Mouse (Mus musculus) embryonic stem cell, embryonic (primary cell): Measurements from ENCODE around the gene A730061H03Rik.

Source experiments
- CTCF ChIA-PET, 4 experiments: fragments of 300-600 bp in 2 of 4; fragments of 350-600 bp in 2 of 4; sonication (Branson Sonifier 250); formaldehyde crosslinking; loops; one replicate each; lab custom pipeline; 2022; ENCODE audit warnings: inconsistent platforms in 2 of 4; lab: Charles Lee
- POLR2A ChIA-PET, 4 experiments: fragments of 300-600 bp in 2 of 4; fragments of 350-600 bp in 2 of 4; sonication (Branson Sonifier 250); formaldehyde crosslinking; loops; one replicate each; lab custom pipeline; 2022; ENCODE audit warnings: antibody characterized with exemption in 4 of 4, inconsistent platforms in 1 of 4; lab: Charles Lee

Gene A730061H03Rik

DNA sequence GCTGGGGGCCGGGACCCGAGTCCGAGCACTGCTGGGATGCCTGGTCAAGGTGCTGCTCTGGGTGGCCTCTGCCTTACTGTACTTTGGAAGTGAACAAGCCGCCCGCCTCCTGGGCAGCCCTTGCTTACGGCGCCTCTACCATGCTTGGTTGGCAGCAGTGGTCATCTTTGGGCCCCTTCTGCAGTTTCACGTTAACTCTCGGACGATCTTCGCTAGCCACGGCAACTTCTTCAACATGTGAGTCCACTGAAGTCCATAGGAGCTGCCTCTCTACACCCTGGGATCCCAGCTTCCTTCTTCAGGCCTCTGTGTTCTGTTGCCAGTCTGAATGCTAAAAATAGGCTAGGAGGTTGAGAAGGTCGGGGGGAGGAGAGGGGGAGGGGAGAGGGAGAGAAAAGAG, 15.5 kb upstream of the A730061H03Rik start:
- POLR2A ChIA-PET: interaction anchor here (0.6 to 8.0 kb wide), 16 partner anchors 9 to 921 kb away, joined by 3 to 92 read pairs (median 6); partner anchors contain the start of genes A730061H03Rik (in 2 of the 4), Dcaf11 (in 2 of the 4), Psme2 (in 2 of the 4) and Rnf31 (in 2 of the 4)

DNA sequence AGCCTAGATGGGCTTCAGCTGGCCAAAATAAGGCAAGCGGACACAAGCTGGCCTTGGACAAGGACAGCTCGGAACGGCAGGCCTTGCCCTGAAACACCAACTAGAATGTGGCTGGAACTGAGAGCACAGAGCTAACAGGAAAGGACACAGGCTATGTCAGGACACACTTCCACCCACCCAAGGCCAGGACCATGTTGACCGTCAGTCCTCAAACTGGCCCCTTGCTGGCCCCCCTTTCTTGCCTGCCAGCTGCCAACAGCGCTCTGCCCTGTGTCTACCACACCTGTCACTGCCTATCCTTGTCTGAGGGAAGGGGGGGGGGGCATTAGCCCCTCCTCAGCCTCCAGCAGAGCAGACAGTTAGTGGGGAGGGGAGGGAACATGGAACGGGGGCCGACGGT, 15.1 kb upstream of the A730061H03Rik start, which contains the start of gene Fitm1:
Gene Fitm1 (plus strand): TSS at position 316 of the 400 bp plus-strand sequence.
- ChIA-PET CTCF (interaction anchor here in 2 of 4 experiments (0.6 to 1.5 kb wide), 7 partner anchors 10 to 574 kb away, joined by 3 to 13 read pairs (median 3); partner anchors contain the start of genes Emc9 (in 1 of the 2) and Pck2 (in 1 of the 2)), POLR2A (interaction anchor here (0.6 to 8.0 kb wide), 19 partner anchors 9 to 922 kb away, joined by 3 to 92 read pairs (median 4); partner anchors contain the start of genes A730061H03Rik (in 3 of the 4), Dcaf11 (in 2 of the 4), Psme2 (in 2 of the 4) and Rnf31 (in 2 of the 4))

More for the DNA sequence above, 15.5 kb upstream of the A730061H03Rik start:
- CTCF ChIA-PET: interaction anchor here in 3 of 4 experiments (0.6 to 1.6 kb wide), 10 partner anchors 10 to 574 kb away, joined by 3 to 19 read pairs (median 4); partner anchors contain the start of genes A730061H03Rik (in 1 of the 3), Dcaf11 (in 1 of the 3), Emc9 (in 1 of the 3) and Pck2 (in 1 of the 3)

DNA sequence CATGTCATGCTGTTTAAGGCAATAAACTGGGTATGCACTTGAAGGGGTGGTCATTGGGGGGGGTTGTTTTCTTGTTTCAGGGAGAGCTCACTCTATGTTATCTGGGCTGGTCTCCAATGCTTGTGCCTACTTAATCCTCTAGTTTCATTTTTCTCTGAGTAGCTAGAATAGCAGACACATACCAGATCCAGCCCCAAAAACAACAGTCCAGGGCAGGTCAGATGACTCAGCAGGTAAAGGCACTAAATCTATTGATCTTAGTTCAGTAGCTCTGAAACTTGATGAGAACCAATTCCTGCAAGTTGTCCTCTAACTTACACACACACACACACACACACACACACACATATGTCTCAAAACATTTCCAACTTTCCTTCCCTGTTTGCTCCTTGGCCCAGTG, 11.6 kb upstream of the A730061H03Rik start:
- ChIA-PET POLR2A (interaction anchor here in 3 of 4 experiments (0.6 to 2.8 kb wide), 6 partner anchors 11 to 1337 kb away, joined by 3 to 15 read pairs (median 6); partner anchors contain the start of genes A730061H03Rik (in 3 of the 3), Dcaf11 (in 2 of the 3), Emc9 (in 1 of the 3) and Pck2 (in 1 of the 3)), CTCF (no interaction called here)

- ChIA-PET CTCF (interaction anchor here in 2 of 4 experiments (0.6 to 1.7 kb wide), 3 partner anchors 10 to 314 kb away, joined by 3 to 6 read pairs (median 3); partner anchors contain the start of genes A730061H03Rik (in 1 of the 2) and Khnyn (in 1 of the 2)), POLR2A (interaction anchor here in 3 of 4 experiments (0.7 to 2.8 kb wide), 9 partner anchors 9 to 449 kb away, joined by 3 to 15 read pairs (median 4); partner anchors contain the start of genes A730061H03Rik (in 2 of the 3), Dcaf11 (in 2 of the 3), Emc9 (in 1 of the 3) and Gmpr2 (in 1 of the 3))
These were observed 10.4 kb upstream of the A730061H03Rik start for GRCm38 (mm10) chr14:55570588-55570987.

GRCm38 (mm10) chr14:55567496-55567895, 7.3 kb upstream of the A730061H03Rik start:
- ChIA-PET CTCF (no interaction called here), POLR2A (interaction anchor here in 2 of 4 experiments (0.8 to 8.6 kb wide), 5 partner anchors 10 to 28 kb away, joined by 3 to 92 read pairs (median 4); partner anchors contain the start of genes Psme1 (in 2 of the 2), Fitm1 (in 1 of the 2), Pck2 (in 1 of the 2) and Psme2 (in 1 of the 2))

- CTCF ChIA-PET: no interaction called here
- POLR2A ChIA-PET: interaction anchor here in 2 of 4 experiments (1.8 to 8.6 kb wide), 3 partner anchors 12 to 26 kb away, joined by 4 to 92 read pairs (median 5); partner anchors contain the start of genes Psme1 (in 2 of the 2), Fitm1 (in 1 of the 2) and Pck2 (in 1 of the 2)
These were observed 5.5 kb upstream of the A730061H03Rik start for GRCm38 (mm10) chr14:55565748-55566147.

DNA sequence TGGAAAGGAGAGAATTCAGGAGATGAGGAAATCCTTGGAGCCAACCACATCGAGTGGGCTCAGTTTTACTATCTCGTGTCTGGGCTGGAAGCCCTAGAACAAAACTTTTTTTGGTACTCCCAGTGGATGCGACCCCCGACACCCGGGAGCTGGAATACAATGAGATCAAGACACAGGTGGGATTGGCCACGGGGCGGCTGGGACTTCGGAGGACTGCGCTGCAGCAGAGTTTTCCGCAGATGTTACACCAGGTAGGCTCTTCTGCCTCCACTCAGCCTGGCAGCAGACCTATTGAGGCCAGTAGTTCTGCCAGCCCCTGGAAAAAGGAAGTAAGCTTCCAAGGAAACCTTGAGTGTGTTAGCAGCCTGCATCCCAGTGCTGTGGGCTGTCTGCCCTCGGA, 3.0 kb upstream of the A730061H03Rik start:
- ChIA-PET CTCF (interaction anchor here in 2 of 4 experiments (1.4 to 1.8 kb wide), 2 partner anchors 12 to 15 kb away, joined by 3 to 4 read pairs; partner anchors contain the start of gene Fitm1 (in 1 of the 2)), POLR2A (interaction anchor here in 3 of 4 experiments (0.6 to 8.6 kb wide), 8 partner anchors 9 to 141 kb away, joined by 3 to 92 read pairs (median 4); partner anchors contain the start of genes Emc9 (in 1 of the 3), Fitm1 (in 1 of the 3), Psme1 (in 1 of the 3) and Psme2 (in 1 of the 3))

GRCm38 (mm10) chr14:55561860-55562259, 1.7 kb upstream of the A730061H03Rik start:
- POLR2A ChIA-PET: interaction anchor here in 2 of 4 experiments (0.8 to 8.6 kb wide), 13 partner anchors 9 to 312 kb away, joined by 3 to 92 read pairs (median 6); partner anchors contain the start of genes Fitm1 (in 2 of the 2), Pck2 (in 2 of the 2), Psme1 (in 2 of the 2) and Carmil3 (in 1 of the 2)
- CTCF ChIA-PET: interaction anchor here in 1 of 4 experiments (1.4 kb wide), 1 partner anchor 17 kb away, joined by 3 read pairs; no protein-coding TSS in a partner anchor

- ChIA-PET CTCF (interaction anchor here in 3 of 4 experiments (0.7 to 3.5 kb wide), 26 partner anchors 8 to 545 kb away, joined by 3 to 18 read pairs (median 6); partner anchors contain the start of genes Dhrs4 (in 1 of the 3), Emc9 (in 1 of the 3), Ngdn (in 1 of the 3) and Pck2 (in 1 of the 3)), POLR2A (interaction anchor here (0.5 to 8.6 kb wide), 92 partner anchors 8 to 633 kb away, joined by 3 to 92 read pairs (median 6); partner anchors contain the start of genes Psme1 (in 4 of the 4), Emc9 (in 3 of the 4), Pck2 (in 3 of the 4) and Psme2 (in 3 of the 4))
These were observed 406 bp downstream of the A730061H03Rik start, which contains the start of gene Dcaf11 for GRCm38 (mm10) chr14:55559799-55560201. Gene Dcaf11, plus strand, starts transcription at chr14:55560006.

DNA sequence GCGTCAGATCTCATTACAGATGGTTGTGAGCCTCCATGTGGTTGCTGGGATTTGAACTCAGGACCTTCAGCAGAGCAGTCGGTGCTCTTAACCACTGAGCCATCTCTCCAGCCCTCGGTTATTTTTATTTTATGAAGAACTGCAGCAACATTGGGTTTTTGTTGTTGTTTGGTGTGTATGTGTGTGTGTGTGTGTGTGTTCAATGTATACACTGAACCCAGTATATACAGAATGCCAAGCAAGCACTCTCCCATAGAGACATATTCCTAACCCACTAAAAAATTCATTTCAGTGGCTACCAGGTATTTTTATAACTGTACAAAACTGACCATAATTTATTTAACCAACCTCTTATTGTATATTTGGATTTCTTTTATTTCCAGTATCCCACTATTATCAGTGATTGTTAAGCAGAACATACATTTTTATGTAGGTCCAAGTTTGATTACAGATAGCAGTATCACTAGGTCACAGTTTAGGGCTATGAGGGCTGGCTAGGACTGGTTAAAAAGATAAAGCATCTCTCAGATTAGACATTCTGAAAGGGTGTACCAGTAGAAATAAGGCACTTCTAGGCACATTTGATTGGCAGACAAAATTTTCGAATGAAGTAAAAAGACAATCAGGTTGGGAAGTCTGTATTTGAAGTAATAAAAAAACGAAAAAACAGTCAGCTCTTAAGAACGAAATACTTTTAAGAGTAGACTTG, 1.3 kb downstream of the A730061H03Rik start:
- POLR2A ChIA-PET: interaction anchor here in 3 of 4 experiments (0.7 to 8.6 kb wide), 32 partner anchors 8 to 481 kb away, joined by 3 to 92 read pairs (median 16); partner anchors contain the start of genes Pck2 (in 3 of the 3), Psme1 (in 3 of the 3), Psme2 (in 3 of the 3) and Rnf31 (in 3 of the 3)

GRCm38 (mm10) chr14:55557587-55557986, 2.6 kb downstream of the A730061H03Rik start:
- ChIA-PET POLR2A (interaction anchor here in 3 of 4 experiments (0.6 to 6.5 kb wide), 18 partner anchors 9 to 480 kb away, joined by 3 to 96 read pairs (median 4); partner anchors contain the start of genes Pck2 (in 2 of the 3), Dhrs4 (in 1 of the 3), Psme2 (in 1 of the 3) and Rnf31 (in 1 of the 3)), CTCF (interaction anchor here in 3 of 4 experiments (0.5 to 3.5 kb wide), 13 partner anchors 11 to 460 kb away, joined by 3 to 17 read pairs (median 4); partner anchors contain the start of genes Psme2 (in 2 of the 3), Rnf31 (in 2 of the 3), Dhrs4 (in 1 of the 3) and Emc9 (in 1 of the 3))

More for the DNA sequence above, 1.3 kb downstream of the A730061H03Rik start:
- CTCF ChIA-PET: interaction anchor here in 3 of 4 experiments (0.5 to 3.5 kb wide), 9 partner anchors 17 to 203 kb away, joined by 3 to 18 read pairs (median 5); partner anchors contain the start of genes Dhrs4 (in 1 of the 3), Ltb4r2 (in 1 of the 3), Pck2 (in 1 of the 3) and Psme2 (in 1 of the 3)

DNA sequence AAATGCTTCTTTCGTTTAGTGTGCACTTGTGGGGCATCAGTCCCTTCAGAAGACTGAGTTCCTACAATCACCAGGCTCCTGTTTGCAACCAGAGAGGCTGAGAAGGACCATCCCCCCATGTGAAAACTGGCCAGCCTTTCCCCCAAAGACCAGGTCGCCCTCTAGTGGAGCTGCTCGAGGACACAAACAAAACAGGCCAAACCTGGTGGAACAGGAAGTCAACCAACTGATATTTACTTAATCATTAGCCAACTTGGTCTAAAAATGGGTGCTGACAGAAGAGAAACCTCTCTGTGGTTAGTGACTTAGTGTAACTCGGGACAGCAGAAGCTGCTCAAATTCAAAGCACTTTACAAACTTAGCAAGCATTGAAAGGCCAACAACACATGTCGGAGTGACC, 3.2 kb downstream of the A730061H03Rik start:
- ChIA-PET CTCF (interaction anchor here in 3 of 4 experiments (0.6 to 3.5 kb wide), 15 partner anchors 9 to 478 kb away, joined by 3 to 17 read pairs (median 4); partner anchors contain the start of genes Psme2 (in 2 of the 3), Rnf31 (in 2 of the 3), Dhrs4 (in 1 of the 3) and Nfatc4 (in 1 of the 3)), POLR2A (interaction anchor here in 3 of 4 experiments (0.6 to 6.5 kb wide), 18 partner anchors 8 to 676 kb away, joined by 3 to 96 read pairs (median 4); partner anchors contain the start of genes Pck2 (in 2 of the 3), Dhrs4 (in 1 of the 3), Fitm1 (in 1 of the 3) and Tgm1 (in 1 of the 3))

DNA sequence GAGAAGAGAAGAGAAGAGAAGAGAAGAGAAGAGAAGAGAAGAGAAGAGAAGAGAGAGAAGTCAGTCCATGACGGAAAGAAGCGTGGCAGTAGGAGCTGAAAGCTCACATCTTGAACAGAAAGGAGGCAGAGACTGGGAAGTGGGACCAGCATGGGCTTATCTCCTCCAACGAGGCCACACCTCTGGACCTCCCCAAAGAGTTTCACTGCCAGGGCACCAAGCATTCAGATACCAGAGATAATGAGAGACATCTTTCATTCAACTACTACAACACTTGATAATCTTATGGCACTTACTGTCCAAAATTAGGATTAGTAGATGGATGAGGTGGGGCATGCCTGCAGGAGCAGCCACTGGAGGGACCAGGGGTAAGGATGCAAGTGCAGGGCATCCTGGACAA, 4.4 kb downstream of the A730061H03Rik start:
- POLR2A ChIA-PET: interaction anchor here in 3 of 4 experiments (0.7 to 6.5 kb wide), 10 partner anchors 9 to 268 kb away, joined by 3 to 96 read pairs (median 4); partner anchors contain the start of genes Pck2 (in 2 of the 3), Psme2 (in 1 of the 3) and Rnf31 (in 1 of the 3)

DNA sequence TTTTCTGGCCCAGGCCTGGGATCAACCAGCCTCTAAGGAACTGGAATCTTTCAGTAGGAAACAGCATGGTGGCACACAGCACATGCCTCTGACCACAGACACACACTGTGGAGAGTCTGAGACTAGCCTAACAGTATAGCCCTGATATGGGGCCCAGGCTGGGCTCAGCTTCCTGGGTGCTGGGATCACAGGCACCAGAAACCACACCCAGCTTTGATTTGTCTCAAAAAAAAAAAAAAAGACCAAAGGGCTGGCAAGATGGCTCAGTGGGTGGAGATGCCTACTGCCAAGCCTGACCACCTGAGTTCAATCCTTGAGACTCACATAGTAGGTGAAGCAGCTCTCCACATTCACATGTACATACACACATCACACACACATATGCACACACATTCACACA, 5.6 kb downstream of the A730061H03Rik start:
- CTCF ChIA-PET: interaction anchor here in 2 of 4 experiments (0.6 to 1.1 kb wide), 7 partner anchors 31 to 690 kb away, joined by 3 read pairs; partner anchors contain the start of gene Emc9 (in 1 of the 2)
- POLR2A ChIA-PET: interaction anchor here in 2 of 4 experiments (0.6 to 6.5 kb wide), 13 partner anchors 9 to 911 kb away, joined by 3 to 96 read pairs (median 3); partner anchors contain the start of genes Pck2 (in 1 of the 2), Psme2 (in 1 of the 2) and Rnf31 (in 1 of the 2)

More for the DNA sequence above, 4.4 kb downstream of the A730061H03Rik start:
- CTCF ChIA-PET: interaction anchor here in 3 of 4 experiments (0.5 to 2.1 kb wide), 9 partner anchors 9 to 268 kb away, joined by 3 to 17 read pairs (median 4); partner anchors contain the start of genes Emc9 (in 1 of the 3), Nfatc4 (in 1 of the 3), Pck2 (in 1 of the 3) and Psme2 (in 1 of the 3)

- CTCF ChIA-PET: interaction anchor here in 2 of 4 experiments (0.9 to 1.8 kb wide), 6 partner anchors 9 to 192 kb away, joined by 3 to 9 read pairs (median 4); partner anchors contain the start of genes A730061H03Rik (in 1 of the 2) and Psme1 (in 1 of the 2)
- POLR2A ChIA-PET: interaction anchor here in 3 of 4 experiments (0.6 to 6.5 kb wide), 31 partner anchors 8 to 1359 kb away, joined by 3 to 96 read pairs (median 3); partner anchors contain the start of genes A730061H03Rik (in 3 of the 3), Dcaf11 (in 3 of the 3), Pck2 (in 3 of the 3) and Psme2 (in 3 of the 3)
These were observed 8.4 kb downstream of the A730061H03Rik start for GRCm38 (mm10) chr14:55551794-55552193.
